Mouse (Mus musculus) adrenal gland (tissue): ENCODE data around the gene Bphl.
"Not testable (repeated sequence)": the region's sequence is repeated elsewhere in the genome, so short reads cannot be mapped to it uniquely, and the experiment has no call there.

Experiments
- intact Hi-C: fragments of 180-260 bp; cut with DNase I; formaldehyde crosslinking; loops from one replicate; pipeline ENCODE4 v1.15.1; 2025

Gene Bphl

DNA sequence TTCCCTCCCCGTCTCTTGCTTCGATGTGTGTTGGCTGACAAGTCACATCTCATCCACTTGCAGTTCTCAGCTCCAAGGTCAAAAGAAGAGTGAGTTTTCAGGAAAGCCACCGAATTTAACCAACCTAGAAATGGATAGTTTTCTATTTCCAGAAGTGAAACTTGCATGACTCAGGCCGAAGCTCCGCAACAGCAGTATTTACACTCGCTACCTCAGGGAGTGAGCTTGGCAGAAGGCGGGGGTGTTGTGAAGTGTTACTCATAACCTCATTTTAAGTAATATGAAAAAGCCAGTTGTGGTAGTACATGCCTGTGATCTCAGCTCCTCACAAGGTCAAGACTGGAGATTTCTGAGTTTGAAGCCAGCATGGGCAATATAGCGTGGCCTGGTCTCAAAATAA is 13.1 kb downstream of the Bphl start:
- intact Hi-C loops: no loop called here

DNA sequence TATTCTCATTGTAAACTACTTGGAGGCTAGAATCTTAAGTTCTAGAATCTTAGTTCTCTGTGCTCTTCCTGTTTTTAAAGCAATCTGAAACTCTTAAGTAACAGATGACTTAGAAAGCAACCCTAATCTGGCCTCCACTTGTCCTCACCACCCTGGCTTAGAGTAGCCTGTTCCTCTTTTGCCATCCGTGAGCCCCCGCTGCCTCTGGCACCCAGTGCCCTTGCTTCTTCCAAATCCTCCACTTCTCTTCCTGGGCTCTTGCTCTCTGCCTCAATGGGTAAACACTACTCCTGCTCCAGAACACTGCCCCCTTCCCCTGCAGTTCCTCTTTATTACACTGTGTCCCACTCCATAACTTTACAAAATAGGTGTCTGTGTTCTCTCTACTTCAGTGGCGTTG is 14.3 kb downstream of the Bphl start:
- intact Hi-C loops: no loop called here

DNA sequence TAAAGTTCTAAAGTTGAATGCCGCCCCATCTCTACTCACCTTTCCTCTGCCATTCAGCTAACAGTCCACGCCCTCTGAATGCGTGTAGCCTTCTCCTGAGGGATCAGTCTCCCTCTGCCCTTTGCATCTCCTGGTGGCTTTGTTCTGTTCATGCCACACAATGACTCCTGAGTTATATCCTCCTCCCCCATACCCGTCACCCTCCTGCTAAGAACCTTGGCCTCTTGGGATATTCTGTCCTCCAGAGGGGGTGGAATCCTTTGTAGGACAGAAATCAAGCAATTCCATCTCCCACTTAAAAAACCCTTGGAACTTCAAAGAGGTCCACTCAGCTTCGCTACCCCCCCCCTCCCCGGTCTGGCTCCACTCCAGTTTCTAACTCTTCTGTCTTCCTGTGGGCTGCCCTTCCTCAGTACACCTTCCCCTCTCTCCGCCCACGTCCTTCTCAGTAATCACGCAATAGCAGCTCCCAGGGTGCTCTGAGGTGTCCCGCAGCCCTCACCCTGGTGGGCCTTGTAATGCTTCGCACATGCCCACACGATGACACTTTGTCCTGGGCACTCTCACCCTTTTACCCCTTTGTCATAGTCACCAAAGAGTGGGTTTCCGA is 16.4 kb downstream of the Bphl start:
- intact Hi-C loops: no loop called here

DNA sequence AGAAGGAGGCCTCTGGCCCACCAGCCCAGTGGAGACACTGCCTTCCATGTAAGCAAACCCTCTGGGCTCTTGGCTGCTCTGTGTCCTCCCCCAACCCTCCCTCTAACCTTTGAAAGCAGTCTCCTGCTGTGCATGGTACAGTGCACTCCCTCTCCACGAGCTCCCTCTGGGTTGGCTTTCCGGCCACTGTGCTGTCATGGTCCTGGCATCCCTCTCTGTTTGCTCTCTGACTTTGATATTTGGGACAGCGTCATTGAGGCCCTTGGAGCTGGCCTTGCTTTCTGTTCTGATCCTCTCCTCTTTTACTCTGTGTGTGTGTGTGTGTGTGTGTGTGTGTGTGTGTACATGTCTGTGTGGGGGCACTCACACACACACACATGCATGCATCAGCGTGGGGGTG is 17.0 kb downstream of the Bphl start:
- intact Hi-C loops: no loop called here

DNA sequence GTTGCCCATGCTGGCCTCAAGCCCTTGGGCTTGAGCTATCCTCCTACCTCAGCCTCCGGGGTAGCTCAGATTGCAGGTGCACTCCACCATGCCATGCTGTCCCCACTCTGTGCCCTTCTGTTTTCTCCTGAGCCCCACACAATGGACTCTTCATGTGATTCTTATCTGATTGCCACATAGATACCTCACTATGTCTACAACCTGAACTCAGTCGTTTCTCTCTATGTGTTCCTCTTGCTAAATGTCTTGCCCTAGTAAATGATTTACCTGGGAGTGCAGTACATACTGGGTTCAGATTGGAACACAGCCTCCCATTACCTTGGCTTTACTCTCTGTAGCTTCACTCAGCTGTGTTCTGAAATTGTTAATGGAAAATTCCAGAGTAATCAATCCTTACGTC is 17.6 kb downstream of the Bphl start:
- intact Hi-C loops: no loop called here

DNA sequence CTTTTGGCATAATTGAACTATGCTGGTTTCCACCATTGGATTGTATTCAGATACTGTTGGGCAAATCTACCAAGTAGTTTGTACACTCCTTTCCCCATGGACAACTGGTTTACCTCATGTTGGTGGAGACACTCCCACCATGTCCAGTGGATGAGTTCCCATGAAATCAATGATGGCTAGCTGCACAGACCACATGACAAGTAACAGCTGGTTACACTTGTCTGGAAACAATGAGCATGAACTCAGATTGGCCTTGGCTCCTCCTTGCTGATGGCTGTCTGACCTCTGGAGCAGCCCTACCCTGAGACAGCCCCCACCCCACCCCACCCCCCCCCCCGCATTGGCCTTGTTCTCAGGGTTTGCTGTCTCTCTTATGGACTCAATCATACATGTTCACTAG is 19.9 kb downstream of the Bphl start:
- intact Hi-C loops: no loop called here

DNA sequence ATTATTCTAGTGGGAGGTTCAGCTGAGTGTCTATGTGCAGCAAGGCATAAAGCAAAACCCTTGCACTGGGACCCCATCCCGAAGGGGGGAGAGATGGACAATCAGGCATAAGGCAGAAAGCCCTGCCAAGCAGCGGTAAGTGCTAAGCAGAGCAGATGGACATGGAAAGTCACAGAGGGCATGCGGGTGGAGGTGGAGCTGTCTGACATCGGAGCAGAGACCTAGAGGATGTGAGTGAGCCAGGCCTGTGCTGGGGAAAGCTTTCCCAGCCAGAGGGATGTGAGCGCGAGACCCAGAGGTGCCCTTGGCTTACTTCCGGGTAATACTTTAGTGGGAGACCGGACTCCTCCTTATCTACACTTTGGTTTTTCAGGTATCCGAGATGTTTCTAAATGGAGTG is 22.7 kb downstream of the Bphl start:
- intact Hi-C loops: no loop called here

DNA sequence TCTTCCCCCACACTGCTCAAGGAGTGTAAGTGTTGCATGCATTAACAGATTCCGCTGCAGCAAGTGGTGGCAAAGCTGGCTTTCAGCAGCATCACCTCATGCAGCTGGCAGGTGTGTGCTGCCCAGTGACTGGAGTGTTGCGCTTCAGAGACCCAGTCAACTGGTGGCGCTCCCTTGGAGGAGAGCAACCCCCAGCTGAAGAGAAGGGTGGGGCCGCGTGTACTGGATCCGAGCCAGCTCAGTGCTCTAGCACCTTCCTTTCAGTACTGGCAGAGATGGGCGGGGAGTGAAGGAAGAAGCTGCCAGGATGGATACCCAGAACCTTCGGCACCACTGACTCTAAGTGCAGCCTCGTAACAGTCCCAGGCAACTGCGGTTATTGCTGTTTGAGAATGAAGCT is 25.1 kb downstream of the Bphl start:
- intact Hi-C loops: no loop called here

DNA sequence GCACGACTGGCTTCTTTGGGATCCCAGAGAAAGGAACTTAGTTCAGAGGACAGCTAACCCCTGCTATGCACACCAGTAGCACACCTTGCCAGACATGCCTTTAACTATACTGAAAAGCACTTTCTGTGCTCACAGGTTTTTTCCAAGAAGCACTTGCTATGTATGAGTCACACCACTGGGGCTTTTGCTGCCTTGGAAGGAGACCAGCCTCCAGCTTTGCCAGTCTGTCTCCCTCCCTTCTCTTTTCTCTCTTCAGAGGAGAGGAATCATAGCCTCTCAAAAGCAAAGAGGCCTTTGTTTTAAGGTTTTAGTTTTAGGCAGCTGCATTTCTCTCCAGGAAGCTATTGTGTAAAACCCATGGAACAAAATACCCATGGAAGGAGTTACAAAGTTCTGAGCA is 29.0 kb downstream of the Bphl start:
- intact Hi-C loops: no loop called here

DNA sequence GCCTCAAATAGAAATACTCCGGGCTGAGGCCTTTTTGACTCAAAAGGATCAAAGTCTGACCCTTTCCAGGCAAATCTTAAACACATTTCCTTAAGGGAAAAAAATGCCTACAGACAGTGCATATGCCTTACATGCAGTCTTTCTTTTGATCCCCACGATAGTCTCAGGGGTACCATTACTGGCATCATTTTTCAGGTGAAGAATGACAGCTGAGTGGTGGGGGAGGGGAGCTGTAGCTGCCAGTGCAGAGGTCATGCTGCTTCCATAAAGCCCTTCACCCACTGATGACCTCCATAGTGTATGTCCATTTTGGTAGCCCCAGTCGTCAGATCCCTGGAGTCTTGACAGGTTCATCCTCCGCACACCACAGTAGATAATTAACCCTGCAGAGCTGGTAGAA is 32.9 kb downstream of the Bphl start:
- intact Hi-C loops: no loop called here

DNA sequence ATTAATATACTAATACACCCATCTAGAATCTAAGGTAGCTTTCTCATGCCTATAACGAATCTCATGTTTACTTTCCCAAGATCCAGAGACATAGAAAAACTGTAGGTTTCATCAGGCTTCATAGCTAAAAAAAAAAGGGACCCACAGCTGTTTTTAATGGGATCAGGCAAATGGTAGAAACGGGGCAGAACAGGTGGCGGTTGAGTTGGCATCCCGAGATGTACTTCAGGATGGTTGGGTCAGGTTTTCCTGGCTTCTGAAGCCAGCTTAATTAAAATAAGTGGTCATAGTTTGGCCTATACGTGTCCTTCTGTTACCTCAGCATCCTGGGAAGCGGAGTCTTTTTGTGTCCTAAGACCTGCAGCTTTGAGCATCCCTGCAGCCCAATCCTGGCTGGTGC is 34.4 kb downstream of the Bphl start:
- intact Hi-C loops: no loop called here

DNA sequence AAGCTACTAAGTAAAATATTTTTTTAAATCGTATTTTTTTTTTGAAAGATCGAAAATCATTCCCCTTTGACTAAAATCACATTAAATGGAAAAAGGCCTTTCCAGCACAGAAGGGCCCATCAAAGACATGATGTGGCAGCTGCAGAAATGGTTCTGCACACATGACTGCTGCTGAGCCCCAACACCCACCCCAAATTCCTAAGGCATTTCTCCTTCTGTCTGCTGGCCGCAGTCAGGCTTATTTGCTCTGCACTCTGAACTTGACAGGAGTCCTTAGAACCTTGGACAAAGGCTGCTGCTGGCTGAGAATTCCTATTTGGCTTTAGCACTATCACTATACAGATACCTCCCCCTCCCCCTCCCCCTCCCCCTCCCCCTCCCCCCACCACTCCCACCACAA is 35.5 kb downstream of the Bphl start:
- intact Hi-C loops: no loop called here

DNA sequence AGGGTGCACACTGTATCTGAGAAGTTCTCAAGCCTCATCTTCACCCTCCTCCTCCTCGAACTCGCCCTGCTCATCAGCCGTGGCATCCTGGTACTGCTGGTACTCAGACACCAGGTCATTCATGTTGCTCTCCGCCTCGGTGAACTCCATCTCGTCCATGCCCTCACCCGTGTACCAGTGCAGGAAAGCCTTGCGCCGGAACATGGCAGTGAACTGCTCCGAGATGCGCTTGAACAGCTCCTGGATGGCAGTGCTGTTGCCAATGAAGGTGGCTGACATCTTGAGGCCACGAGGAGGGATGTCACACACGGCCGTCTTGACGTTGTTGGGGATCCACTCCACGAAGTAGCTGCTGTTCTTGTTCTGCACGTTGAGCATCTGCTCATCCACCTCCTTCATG is 37.0 kb downstream of the Bphl start:
- intact Hi-C loops: not testable (repeated sequence)

DNA sequence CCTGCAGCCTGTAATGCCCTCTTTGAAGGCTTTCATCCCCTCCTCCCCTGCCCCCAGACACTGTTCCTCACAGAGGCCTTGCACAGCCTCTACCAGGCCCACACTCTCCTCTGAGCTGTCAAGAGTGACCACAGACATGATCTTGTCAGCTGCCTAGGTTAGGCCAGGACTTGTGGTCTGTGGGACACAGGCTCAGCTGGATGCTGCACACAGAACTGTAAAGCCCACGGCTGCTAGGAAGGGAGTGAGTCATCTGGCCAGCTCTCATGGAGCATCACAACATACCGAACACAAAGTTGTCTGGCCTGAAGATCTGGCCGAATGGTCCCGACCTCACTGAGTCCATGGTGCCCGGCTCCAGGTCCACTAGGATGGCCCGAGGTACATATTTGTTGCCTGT is 38.5 kb downstream of the Bphl start:
- intact Hi-C loops: not testable (repeated sequence)

DNA sequence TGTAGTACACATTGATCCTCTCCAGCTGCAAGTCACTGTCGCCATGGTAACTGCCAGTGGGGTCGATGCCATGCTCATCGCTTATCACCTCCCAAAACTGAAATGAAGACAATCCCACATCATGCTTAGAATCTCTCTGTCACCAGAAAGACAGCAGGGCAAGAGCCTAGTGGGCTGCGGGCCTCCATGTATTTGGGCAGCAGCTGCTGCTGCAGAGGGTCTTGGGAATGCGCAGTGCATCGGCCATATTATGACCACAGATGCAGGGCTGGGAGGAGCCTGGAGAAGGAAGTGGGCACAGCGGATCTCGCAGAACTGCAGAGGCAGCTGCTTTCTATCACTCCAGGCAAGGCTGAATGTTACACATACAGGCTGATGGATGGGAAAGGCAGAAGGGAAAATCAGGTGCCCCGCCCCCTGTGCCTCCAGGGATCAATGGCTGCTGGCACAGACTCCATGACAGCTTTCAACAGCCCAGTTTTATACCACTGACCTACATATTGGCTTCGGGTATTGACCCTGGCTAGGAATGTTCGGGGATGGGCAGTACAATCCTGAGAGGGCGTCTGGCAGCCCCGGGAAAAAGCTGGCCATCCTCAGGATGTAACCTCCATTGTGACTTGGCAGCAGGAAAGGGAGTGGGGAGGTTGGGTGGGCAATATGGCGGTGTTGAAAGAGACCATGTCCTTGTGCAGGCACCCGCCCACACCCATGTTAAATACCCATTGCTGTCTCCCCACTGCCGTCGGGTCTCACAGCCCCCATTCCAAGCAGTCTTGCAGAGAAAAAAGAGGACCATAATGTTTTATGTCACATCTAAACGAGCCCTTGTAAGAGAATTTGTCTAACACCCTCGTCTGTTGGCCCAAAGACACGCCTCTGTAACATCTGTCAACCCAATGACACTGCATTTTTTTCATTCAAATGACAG is 39.4 kb downstream of the Bphl start:
- intact Hi-C loops: no loop called here

DNA sequence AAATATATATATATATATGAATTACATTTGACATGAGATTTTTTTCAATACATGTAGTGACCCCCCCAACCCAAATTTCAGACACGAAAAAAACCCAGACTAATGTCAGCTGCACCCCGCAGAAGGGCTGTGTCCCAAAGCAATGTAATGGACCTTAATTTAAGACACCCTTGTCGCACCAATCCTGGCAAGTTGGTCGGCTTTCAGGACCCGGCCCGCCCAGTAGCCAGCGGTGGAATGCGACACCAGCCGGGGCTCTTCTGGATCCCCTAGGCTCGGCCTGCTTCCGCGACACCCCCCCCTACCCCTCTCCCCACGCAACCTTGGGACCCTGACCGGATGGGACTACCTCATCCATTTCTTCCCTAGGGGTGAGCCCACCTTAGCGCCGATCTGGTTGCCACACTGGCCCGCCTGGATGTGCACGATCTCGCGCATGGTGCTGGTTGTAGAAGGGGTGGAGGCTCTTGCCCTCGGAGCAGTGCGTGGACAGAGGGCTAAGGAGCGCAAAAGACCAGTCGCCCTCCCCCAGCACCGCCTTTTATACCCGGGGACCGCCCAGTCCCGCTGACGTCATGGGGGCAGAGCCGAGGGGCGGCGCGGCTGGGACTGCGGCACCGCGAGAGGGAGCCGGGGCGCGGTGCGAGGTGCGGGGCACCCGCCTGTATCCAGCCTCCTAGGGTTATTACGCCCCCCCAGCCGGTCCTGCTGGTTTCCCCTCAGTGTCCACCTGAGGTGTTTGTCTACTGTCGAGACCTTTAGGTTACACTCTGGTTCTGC is 40.3 kb downstream of the Bphl start, which contains the start of gene Tubb2a:
Gene Tubb2a (minus strand): TSS at position 516 of the 780 bp plus-strand sequence.
- intact Hi-C loops: loop anchor here (2.0 kb wide), 1 partner anchor 77 kb away; no protein-coding TSS in a partner anchor

DNA sequence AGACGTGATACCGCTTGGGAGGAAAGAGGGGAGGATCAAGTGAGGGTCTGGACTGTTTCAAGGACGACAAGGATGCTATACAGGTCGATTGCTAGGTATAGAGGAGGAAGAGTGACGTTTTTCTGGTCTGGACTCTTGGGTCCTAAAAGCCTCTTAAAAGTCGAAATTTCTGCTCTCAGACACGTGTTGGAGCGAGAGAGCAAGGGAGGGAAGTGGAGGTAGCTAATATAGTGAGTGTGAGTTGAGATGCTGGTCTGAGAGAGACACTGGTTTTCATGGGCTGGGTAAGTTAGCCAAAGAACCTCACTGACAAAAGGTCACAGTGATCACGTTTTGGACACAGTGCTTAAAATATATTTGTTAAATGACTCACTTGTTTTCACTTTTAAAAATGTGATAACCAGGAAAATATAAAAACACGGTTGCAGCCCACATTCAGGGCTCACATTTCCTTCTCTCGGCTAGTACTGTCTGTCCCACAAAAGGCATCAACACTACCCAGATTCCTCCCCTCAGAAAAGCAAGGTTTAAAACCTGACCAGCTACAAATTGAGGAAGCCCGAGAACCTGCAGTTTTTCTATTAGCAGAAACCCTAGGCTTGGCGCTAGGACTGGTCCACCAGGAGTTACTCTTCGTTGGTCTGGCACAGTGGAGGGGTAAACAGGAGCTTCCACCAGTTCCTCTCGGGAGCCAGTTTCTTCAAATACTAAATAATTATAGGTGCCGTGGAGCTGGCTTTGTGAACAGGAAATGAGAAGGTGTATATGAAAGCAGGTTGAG is 41.3 kb downstream of the Bphl start:
- intact Hi-C loops: loop anchor here (2.0 kb wide), 1 partner anchor 76 kb away; no protein-coding TSS in a partner anchor

DNA sequence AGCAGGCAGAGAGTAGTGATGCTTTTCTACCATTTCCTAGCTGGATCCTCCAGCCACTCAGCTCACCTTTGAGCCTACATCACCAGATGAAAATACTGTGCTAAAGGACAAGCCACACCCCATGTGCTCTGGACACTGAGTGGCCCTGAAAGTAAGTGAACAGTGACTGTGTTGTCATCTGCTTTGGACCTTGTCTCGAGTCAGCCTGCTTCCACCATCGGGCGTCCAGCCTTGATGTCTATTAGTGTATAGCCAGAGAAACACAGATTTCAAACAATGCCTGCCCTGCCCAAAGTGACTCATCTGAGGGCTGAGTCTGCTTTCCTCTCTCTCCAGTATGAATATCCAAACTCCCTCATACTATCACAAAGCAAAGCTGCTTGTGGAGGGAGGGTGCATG is 42.4 kb downstream of the Bphl start:
- intact Hi-C loops: loop anchor here (2.0 kb wide), 1 partner anchor 75 kb away; no protein-coding TSS in a partner anchor

DNA sequence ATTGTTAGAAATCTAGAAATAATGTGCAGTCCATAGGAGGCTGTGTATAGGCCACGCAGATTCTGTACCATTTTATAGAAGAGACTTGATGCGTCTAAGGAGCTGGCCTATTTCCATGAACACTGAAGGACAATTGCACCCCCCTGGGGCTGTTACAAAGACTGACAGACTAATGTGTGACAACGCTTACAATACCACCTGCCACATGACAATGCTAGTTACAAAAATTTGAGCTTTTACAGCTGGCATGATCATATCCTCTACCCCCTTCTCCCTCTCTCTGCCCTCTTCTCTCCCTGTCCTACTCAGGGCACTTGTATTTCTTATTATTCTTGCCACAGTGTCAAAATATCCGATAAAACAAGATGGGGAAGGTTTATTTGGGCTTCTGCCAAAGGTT is 44.5 kb downstream of the Bphl start:
- intact Hi-C loops: no loop called here

DNA sequence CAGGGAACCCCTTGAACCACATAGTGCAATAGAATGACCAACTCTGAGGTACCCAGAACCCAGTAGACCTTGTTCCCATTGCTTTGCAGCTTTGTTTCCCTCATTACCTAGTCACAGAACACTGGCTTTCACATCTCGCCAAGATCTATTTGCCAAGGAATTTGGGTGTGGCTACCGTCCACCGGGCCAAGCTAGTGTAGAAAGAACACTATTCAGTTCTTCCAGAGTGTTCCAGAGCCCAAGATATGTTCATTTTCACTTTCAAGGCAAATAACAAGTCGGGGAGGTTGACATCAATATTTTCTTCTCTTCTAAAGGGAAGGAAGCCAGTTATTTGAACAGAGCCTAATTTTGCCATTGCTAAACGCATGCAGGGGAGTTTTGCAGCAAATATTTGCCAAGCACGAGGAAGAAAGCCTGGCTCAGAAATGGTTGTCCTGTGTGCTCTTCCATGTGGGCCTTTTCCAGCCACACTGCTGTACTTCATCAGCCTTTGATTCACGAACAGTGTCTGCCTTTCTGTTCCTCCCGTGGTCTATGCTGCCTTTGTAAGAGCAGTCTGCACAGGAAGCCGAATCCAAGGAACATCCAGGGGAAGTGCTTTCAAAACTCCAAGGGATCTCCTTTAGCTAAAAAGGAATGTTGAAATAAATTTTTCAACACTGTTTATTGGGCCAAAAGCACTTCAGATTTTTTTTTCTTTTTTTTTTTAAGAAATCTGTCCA is 46.8 kb downstream of the Bphl start:
- intact Hi-C loops: no loop called here
